Mouse (Mus musculus) erythroblast, embryonic 14.5 days (primary cell): ENCODE results near the gene Sertad1. TPM values are rescaled to one million over a fixed set of nuclear protein-coding genes. Genes with fewer than 3 reads are reported as not detected.
"Not testable (repeated sequence)": the region's sequence is repeated elsewhere in the genome, so short reads cannot be mapped to it uniquely, and the experiment has no call there.

Source experiments
- H3K27me3 ChIP-seq: 2 replicates; pipeline ENCODE4 v1.6.1; 2012; ENCODE audit warnings: inconsistent platforms; ENCODE audit not compliant: control insufficient read depth
- H3K36me3 ChIP-seq: 2 replicates; pipeline ENCODE4 v1.6.1; 2012; ENCODE audit warnings: mild to moderate bottlenecking, inconsistent platforms; ENCODE audit not compliant: control insufficient read depth
- H3K4me1 ChIP-seq: 2 replicates; pipeline ENCODE4 v1.6.1; 2012; ENCODE audit warnings: inconsistent platforms; ENCODE audit not compliant: control insufficient read depth
- H3K4me3 ChIP-seq: replicated peaks from 2 replicates; pipeline ENCODE3; 2012; ENCODE audit warnings: moderate library complexity, mild to moderate bottlenecking, inconsistent platforms
- H3K9me3 ChIP-seq: 2 replicates; pipeline ENCODE4 v1.6.1; 2012; ENCODE audit warnings: low read length, inconsistent platforms, mixed read lengths; ENCODE audit not compliant: control insufficient read depth
- GATA1 ChIP-seq: IDR thresholded peaks from 2 replicates; pipeline ENCODE4 v1.6.1; 2012; ENCODE audit warnings: low read length, inconsistent platforms, mixed read lengths
- TAL1 ChIP-seq: IDR thresholded peaks from 3 replicates; pipeline ENCODE4 v1.6.1; 2012; ENCODE audit warnings: low read length, inconsistent platforms, mixed read lengths
- polyA plus RNA-seq: library from polyadenylated mRNA; stranded (reverse); fragments of >175 nt; gene quantifications from 2 replicates; pipeline ENCODE4 v1.2.3, GENCODE M21; 2012

Sertad1 gene
- polyA plus RNA-seq, 1 experiment: 17.9 TPM

- TF ChIP-seq TAL1 (no peak), GATA1 (no peak)
- peak overlapping the region; percentile 76 for H3K4me3 ChIP-seq
- H3K9me3 ChIP-seq: no peaks in the 10 kb centered on the region
- H3K27me3 ChIP-seq: no peaks in the 10 kb centered on the region
- H3K36me3 ChIP-seq: peaks cover 31% of the 10 kb centered on the region
- peaks cover 75% of the 10 kb centered on the region for H3K4me1 ChIP-seq
Measured at GRCm38 (mm10) chr7:27491856-27492255, 5.1 kb downstream of the Sertad1 start.

GRCm38 (mm10) chr7:27493022-27493421 is 6.3 kb downstream of the Sertad1 start:
- Histone ChIP-seq H3K4me1 (peaks cover 82% of the 10 kb centered on the region), H3K27me3 (no peaks in the 10 kb centered on the region), H3K4me3 (no peak overlapping the region), H3K36me3 (peaks cover 31% of the 10 kb centered on the region), H3K9me3 (no peaks in the 10 kb centered on the region)
- TF ChIP-seq GATA1 (no peak), TAL1 (no peak)

DNA sequence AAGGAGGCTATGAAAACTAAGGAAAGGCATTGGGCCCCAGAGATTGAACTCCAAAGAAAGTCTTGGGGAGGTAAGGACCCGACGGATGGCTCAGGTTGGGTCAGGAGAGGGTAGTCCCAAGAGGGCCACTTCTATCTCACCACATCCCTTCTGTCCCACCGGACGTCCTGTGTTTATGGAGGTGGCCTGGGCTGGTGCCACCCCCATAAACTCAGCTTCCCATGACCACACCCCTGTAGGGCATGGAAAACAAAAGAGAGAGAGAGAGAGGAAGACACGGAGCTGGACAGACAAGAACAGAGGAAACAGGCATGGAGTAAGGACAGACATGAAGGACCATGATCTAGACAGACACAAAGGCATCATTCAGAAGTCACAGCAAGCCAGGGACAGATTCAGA is 6.7 kb downstream of the Sertad1 start:
- no peaks in the 10 kb centered on the region for H3K9me3 ChIP-seq
- peaks cover 27% of the 10 kb centered on the region for H3K36me3 ChIP-seq
- no peaks in the 10 kb centered on the region for H3K27me3 ChIP-seq
- no peak overlapping the region for H3K4me3 ChIP-seq
- no peak for TF ChIP-seq GATA1
- TF ChIP-seq TAL1: no peak
- peaks cover 79% of the 10 kb centered on the region for H3K4me1 ChIP-seq

DNA sequence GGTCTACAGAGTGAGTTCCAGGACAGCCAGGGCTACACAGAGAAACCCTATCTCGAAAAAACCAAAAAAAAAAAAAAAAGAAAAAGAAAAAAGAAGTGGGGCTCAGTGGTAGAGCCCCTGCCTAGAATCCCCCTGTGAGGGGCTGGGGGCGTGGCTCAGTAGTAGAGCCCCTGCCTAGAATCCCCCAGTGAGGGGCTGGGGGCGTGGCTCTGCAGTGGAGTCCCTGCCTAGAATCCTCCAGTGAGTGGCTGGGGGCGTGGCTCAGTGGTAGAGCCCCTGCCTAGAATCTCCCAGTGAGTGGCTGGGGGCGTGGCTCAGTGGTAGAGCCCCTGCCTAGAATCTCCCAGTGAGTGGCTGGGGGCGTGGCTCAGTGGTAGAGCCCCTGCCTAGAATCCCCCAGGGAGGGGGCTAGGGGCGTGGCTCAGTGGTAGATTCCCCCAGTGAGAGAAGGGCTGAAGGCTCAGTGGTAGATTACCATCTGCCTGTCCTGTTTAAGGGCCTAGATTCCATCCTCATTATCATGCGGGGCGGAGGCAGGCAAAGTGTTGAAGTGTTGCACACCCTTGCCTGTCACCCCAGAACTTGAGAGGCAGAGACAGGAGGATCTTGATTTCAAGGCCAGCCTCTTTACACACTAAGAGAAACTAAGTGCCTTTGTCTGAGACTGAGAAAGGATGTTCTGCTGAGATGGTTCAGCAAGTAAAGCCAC is 8.1 kb downstream of the Sertad1 start:
- H3K27me3 ChIP-seq, H3K9me3 ChIP-seq, H3K4me3 ChIP-seq: not testable (repeated sequence)
- Histone ChIP-seq H3K36me3 (peaks cover 14% of the 10 kb centered on the region), H3K4me1 (peaks cover 66% of the 10 kb centered on the region)

DNA sequence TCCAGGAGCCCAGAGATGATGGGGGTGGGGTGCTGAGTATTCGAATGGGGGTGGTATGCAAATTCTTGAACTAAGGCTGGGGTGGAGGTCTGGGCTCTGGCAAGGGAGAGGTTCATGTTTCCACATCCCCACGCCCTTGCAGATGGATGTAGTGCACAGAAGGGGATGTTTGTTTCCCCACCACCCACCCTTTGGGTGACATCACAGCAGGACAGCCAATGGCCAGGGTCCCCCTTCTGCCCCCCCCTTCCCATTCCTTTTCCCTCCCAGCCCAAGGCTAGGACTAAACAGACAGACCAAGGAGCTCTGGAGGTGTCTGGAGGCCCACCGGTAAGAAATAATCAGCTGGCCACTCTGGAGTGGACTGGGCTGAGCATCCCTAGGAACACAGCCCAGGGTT is 12.3 kb downstream of the Sertad1 start, which contains the start of gene Prx:
Gene Prx, plus strand, starts transcription at position 289 of the 400 bp plus-strand sequence.
- Histone ChIP-seq H3K27me3 (no peaks in the 10 kb centered on the region), H3K9me3 (no peaks in the 10 kb centered on the region), H3K36me3 (no peaks in the 10 kb centered on the region; the same call in 1 of the 2 replicates), H3K4me3 (no peak within 1 kb of the TSS), H3K4me1 (peaks cover 30% of the 10 kb centered on the region)
- TF ChIP-seq TAL1: no peak
- TF ChIP-seq GATA1: no peak

DNA sequence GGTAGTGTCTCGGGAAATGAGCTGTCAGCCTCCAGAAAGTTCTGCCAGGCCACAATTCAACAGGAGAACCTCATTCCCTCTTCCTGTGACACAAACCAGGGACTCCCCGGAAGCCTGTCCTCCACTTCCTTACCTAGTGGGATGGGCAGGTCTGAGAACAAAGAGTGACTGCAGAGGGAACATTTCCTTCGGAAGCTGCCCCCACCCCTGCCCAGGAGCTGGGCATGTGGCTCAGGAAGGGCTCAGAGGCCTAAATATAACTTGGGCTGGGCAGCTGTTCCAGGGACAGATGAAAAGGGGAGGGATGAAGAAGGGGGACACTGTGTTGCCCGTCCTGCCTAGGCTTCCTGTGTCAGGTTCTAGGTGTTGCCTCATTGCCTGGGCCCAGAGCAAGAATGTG is 14.9 kb downstream of the Sertad1 start:
- Histone ChIP-seq H3K4me3 (no peak overlapping the region), H3K9me3 (no peaks in the 10 kb centered on the region), H3K36me3 (no peaks in the 10 kb centered on the region; the same call in 1 of the 2 replicates), H3K27me3 (no peaks in the 10 kb centered on the region), H3K4me1 (peaks cover 28% of the 10 kb centered on the region)
- TF ChIP-seq GATA1 (no peak), TAL1 (no peak)

DNA sequence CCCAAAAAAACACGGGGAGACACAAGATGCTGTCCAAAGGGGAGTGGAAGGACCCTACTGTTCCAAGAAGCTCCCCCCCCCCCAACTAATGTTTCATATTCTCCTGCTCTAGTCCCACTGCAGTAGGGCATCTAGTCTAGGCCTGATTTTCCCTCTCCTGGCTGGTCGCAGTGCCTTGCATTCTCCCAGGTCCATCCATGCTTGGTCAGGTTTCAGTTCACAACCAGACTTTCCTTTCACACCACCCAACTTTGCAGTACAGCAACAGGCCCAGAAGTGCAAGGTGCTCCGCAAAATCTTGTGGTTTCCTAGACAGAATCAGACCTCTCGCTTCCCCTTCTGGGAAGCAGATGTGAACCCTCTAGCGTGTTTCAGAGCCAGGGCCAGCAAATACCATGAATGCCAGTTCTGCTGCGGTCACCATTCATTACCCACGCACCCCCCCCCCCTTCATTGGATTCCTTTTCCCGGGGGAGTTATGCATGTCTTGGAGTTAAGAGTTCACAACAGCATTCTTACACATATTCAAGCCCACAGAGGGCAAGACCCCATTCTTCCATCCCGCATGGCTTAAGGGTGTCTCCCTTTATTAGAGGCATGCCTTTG is 20.2 kb downstream of the Sertad1 start:
- H3K36me3 ChIP-seq: peaks cover 2% of the 10 kb centered on the region; the same call in 1 of the 2 replicates
- no peaks in the 10 kb centered on the region for H3K27me3 ChIP-seq
- H3K4me1 ChIP-seq: peaks cover 46% of the 10 kb centered on the region
- H3K9me3 ChIP-seq: no peaks in the 10 kb centered on the region
- TF ChIP-seq TAL1: no peak
- no peak for TF ChIP-seq GATA1
- peak overlapping the region; percentile 90 for H3K4me3 ChIP-seq

DNA sequence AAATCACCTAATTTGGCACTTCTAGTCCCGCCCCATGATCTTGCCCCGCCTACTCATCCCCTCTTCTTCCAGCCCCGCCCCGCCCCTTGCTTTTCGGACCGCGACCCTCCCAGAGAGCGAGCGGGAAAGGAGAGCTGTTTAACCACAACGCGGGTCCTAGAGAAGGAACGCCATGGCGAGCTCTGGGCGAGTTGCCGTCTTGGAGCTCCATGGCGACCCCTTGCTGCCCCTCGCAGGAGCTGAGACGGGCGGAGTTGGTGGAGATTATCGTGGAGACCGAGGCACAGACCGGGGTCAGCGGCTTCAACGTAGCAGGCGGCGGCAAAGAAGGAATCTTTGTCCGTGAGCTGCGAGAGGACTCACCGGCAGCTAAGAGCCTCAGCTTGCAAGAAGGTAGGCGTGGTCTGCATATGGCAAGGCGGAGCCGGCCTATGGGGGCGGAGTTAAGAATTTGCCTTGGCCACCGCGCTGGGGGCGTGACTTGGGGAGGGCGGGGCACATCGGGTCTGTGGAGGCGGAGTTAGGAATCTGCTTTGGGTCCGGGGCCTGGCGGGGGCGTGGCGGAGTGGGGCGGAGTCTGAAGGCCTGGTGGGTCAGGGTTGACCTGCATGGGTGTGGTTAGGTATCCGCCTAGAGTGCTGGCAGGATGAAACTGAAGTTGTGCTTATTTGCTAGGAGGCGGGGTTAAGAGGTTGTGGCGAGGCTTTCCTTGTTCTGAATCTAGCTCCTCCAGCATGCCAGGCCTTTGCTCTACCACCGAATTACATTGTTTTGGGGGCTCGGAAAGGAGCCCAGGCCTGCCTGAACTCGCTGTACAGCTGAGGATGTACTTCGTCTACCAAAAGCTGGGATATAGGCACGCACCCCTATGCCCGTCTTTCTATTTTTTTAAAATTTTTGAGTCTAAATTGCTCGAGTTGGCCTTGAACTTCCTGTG is 21.3 kb downstream of the Sertad1 start:
- Histone ChIP-seq H3K36me3 (peaks cover 2% of the 10 kb centered on the region; the same call in 1 of the 2 replicates), H3K4me1 (peaks cover 43% of the 10 kb centered on the region)
- TF ChIP-seq GATA1 (no peak), TAL1 (no peak)

GRCm38 (mm10) chr7:27508648-27509005 is 21.9 kb downstream of the Sertad1 start:
- peaks cover 2% of the 10 kb centered on the region; the same call in 1 of the 2 replicates for H3K36me3 ChIP-seq
- no peaks in the 10 kb centered on the region for H3K9me3 ChIP-seq
- TF ChIP-seq GATA1 (no peak), TAL1 (no peak)
- peak overlapping the region; percentile 90 for H3K4me3 ChIP-seq
- peaks cover 43% of the 10 kb centered on the region for H3K4me1 ChIP-seq
- no peaks in the 10 kb centered on the region for H3K27me3 ChIP-seq

More for the DNA sequence above, 21.3 kb downstream of the Sertad1 start:
- no peaks in the 10 kb centered on the region for H3K9me3 ChIP-seq
- H3K27me3 ChIP-seq: no peaks in the 10 kb centered on the region
- H3K4me3 ChIP-seq: peak overlapping the region; percentile 90
